Mouse (Mus musculus): ENCODE results near the gene Plpp7. TPM values are rescaled to one million over a fixed set of nuclear protein-coding genes. Genes with fewer than 3 reads are reported as not detected.

Gene Plpp7
- polyA plus RNA-seq, 1 experiment: 9.5 TPM

GRCm38 (mm10) chr2:32058716-32059115 lies 36.6 kb upstream of the Plpp7 start:
- no peak for DNase-seq
- TF ChIP-seq CTCF (IDR thresholded peaks at IDR 0.05; ENCODE audit: insufficient read depth, low read length): no peak
- no peak for TF ChIP-seq POLR2A (IDR thresholded peaks at IDR 0.05; ENCODE audit: borderline replicate concordance, extremely low read depth, low read depth, low read length)
- no peak overlapping the region for H3K4me3 ChIP-seq (replicated peaks; ENCODE audit: extremely low read depth, low read depth, low read length)
- 50% methylated on average over 5 of the region's 5 CpGs for WGBS
- H3K4me1 ChIP-seq (ENCODE audit: control insufficient read depth, insufficient read depth, low read length): no peaks in the 10 kb centered on the region

GRCm38 (mm10) chr2:32059613-32060012 lies 35.7 kb upstream of the Plpp7 start:
- 67% methylated on average over 6 of the region's 6 CpGs for WGBS
- no peaks in the 10 kb centered on the region for H3K4me1 ChIP-seq (ENCODE audit: control insufficient read depth, insufficient read depth, low read length)
- no peak for DNase-seq
- TF ChIP-seq POLR2A (IDR thresholded peaks at IDR 0.05; ENCODE audit: borderline replicate concordance, extremely low read depth, low read depth, low read length) (no peak), CTCF (IDR thresholded peaks at IDR 0.05; ENCODE audit: insufficient read depth, low read length) (no peak)
- no peak overlapping the region for H3K4me3 ChIP-seq (replicated peaks; ENCODE audit: extremely low read depth, low read depth, low read length)

- Histone ChIP-seq H3K4me3 (replicated peaks; ENCODE audit: extremely low read depth, low read depth, low read length) (no peak overlapping the region), H3K4me1 (ENCODE audit: control insufficient read depth, insufficient read depth, low read length) (no peaks in the 10 kb centered on the region)
- 70% methylated on average over 6 of the region's 6 CpGs for WGBS
- no peak for DNase-seq
- TF ChIP-seq CTCF (IDR thresholded peaks at IDR 0.05; ENCODE audit: insufficient read depth, low read length) (no peak), POLR2A (IDR thresholded peaks at IDR 0.05; ENCODE audit: borderline replicate concordance, extremely low read depth, low read depth, low read length) (no peak)
Observed at GRCm38 (mm10) chr2:32060228-32060805, 35.0 kb upstream of the Plpp7 start.

- no peaks in the 10 kb centered on the region; the same call in 1 of the 2 replicates for H3K4me1 ChIP-seq (ENCODE audit: control insufficient read depth, insufficient read depth, low read length)
- no peak overlapping the region for H3K4me3 ChIP-seq (replicated peaks; ENCODE audit: extremely low read depth, low read depth, low read length)
- no peak for DNase-seq
- 47% methylated on average over 2 of the region's 2 CpGs for WGBS
- TF ChIP-seq CTCF (IDR thresholded peaks at IDR 0.05; ENCODE audit: insufficient read depth, low read length): no peak
- TF ChIP-seq POLR2A (IDR thresholded peaks at IDR 0.05; ENCODE audit: borderline replicate concordance, extremely low read depth, low read depth, low read length): no peak
Observed at GRCm38 (mm10) chr2:32061189-32061588, 34.1 kb upstream of the Plpp7 start.

- Histone ChIP-seq H3K4me1 (ENCODE audit: control insufficient read depth, insufficient read depth, low read length) (no peaks in the 10 kb centered on the region; the same call in 1 of the 2 replicates), H3K4me3 (replicated peaks; ENCODE audit: extremely low read depth, low read depth, low read length) (no peak overlapping the region)
- 49% methylated on average over 12 of the region's 12 CpGs for WGBS
- no peak for DNase-seq
- TF ChIP-seq CTCF (IDR thresholded peaks at IDR 0.05; ENCODE audit: insufficient read depth, low read length) (no peak), POLR2A (IDR thresholded peaks at IDR 0.05; ENCODE audit: borderline replicate concordance, extremely low read depth, low read depth, low read length) (no peak)
Observed at GRCm38 (mm10) chr2:32061722-32062505, 33.4 kb upstream of the Plpp7 start.

- Histone ChIP-seq H3K4me3 (replicated peaks; ENCODE audit: extremely low read depth, low read depth, low read length) (no peak overlapping the region), H3K4me1 (ENCODE audit: control insufficient read depth, insufficient read depth, low read length) (no peaks in the 10 kb centered on the region; the same call in 1 of the 2 replicates)
- 72% methylated on average over 15 of the region's 15 CpGs for WGBS
- no peak for DNase-seq
- TF ChIP-seq CTCF (IDR thresholded peaks at IDR 0.05; ENCODE audit: insufficient read depth, low read length): no peak
- TF ChIP-seq POLR2A (IDR thresholded peaks at IDR 0.05; ENCODE audit: borderline replicate concordance, extremely low read depth, low read depth, low read length): no peak
Observed at GRCm38 (mm10) chr2:32062626-32063410, 32.5 kb upstream of the Plpp7 start.

- no peaks in the 10 kb centered on the region; the same call in 1 of the 2 replicates for H3K4me1 ChIP-seq (ENCODE audit: control insufficient read depth, insufficient read depth, low read length)
Observed at GRCm38 (mm10) chr2:32063451-32064151, 31.7 kb upstream of the Plpp7 start.

GRCm38 (mm10) chr2:32064913-32065312 lies 30.4 kb upstream of the Plpp7 start:
- 46% methylated on average over 13 of the region's 13 CpGs for WGBS
- no peak for DNase-seq
- Histone ChIP-seq H3K4me1 (ENCODE audit: control insufficient read depth, insufficient read depth, low read length) (no peaks in the 10 kb centered on the region; the same call in 1 of the 2 replicates), H3K4me3 (replicated peaks; ENCODE audit: extremely low read depth, low read depth, low read length) (no peak overlapping the region)
- TF ChIP-seq POLR2A (IDR thresholded peaks at IDR 0.05; ENCODE audit: borderline replicate concordance, extremely low read depth, low read depth, low read length): no peak
- TF ChIP-seq CTCF (IDR thresholded peaks at IDR 0.05; ENCODE audit: insufficient read depth, low read length): no peak

More at GRCm38 (mm10) chr2:32063451-32064151, 31.7 kb upstream of the Plpp7 start:
- DNase-seq: no peak
- TF ChIP-seq POLR2A (IDR thresholded peaks at IDR 0.05; ENCODE audit: borderline replicate concordance, extremely low read depth, low read depth, low read length) (no peak), CTCF (IDR thresholded peaks at IDR 0.05; ENCODE audit: insufficient read depth, low read length) (no peak)
- 62% methylated on average over 7 of the region's 7 CpGs for WGBS
- H3K4me3 ChIP-seq (replicated peaks; ENCODE audit: extremely low read depth, low read depth, low read length): no peak overlapping the region

GRCm38 (mm10) chr2:32065371-32065791 lies 29.9 kb upstream of the Plpp7 start:
- no peaks in the 10 kb centered on the region; the same call in 1 of the 2 replicates for H3K4me1 ChIP-seq (ENCODE audit: control insufficient read depth, insufficient read depth, low read length)
- H3K4me3 ChIP-seq (replicated peaks; ENCODE audit: extremely low read depth, low read depth, low read length): no peak overlapping the region
- DNase-seq: no peak
- WGBS: 63% methylated on average over 5 of the region's 5 CpGs
- TF ChIP-seq POLR2A (IDR thresholded peaks at IDR 0.05; ENCODE audit: borderline replicate concordance, extremely low read depth, low read depth, low read length): no peak
- TF ChIP-seq CTCF (IDR thresholded peaks at IDR 0.05; ENCODE audit: insufficient read depth, low read length): no peak

Data from lung, adult 2 months (tissue).